Mouse (Mus musculus) heart, postnatal 0 days (tissue): ENCODE measurements around the gene Fabp1.

Source experiments
- CTCF ChIP-seq: IDR thresholded peaks from 2 replicates; pipeline ENCODE4 v1.5.1; 2016; ENCODE audit warnings: antibody characterized with exemption, control low read depth, low read depth
- EP300 ChIP-seq: IDR thresholded peaks from 2 replicates; pipeline ENCODE4 v1.6.1; 2016; ENCODE audit warnings: antibody characterized with exemption, low read depth

- TF ChIP-seq EP300 (no peak), CTCF (no peak)
Measured at GRCm38 (mm10) chr6:71189578-71189977, 10.0 kb upstream of the Fabp1 start.
